Mouse (Mus musculus) CH12.LX (cell line): ENCODE measurements at regions not wholly inside any gene's neighbourhood (a gene's known extent, or its start where the extent isn't known, plus 50 kb on each side); places are given as distances from the start of the nearest gene placed in this dataset.

ENCODE experiments used
- DNase-seq: peaks from one replicate; pipeline ENCODE4 v3.0.0-alpha.2; 2013; ENCODE audit errors: extremely low read depth
- H3K27ac ChIP-seq: 2 replicates; pipeline ENCODE4 v1.5.1; 2012; ENCODE audit warnings: low read depth, mild to moderate bottlenecking, control low read depth, moderate library complexity; ENCODE audit not compliant: insufficient read depth
- H3K27me3 ChIP-seq: replicated peaks from 2 replicates; pipeline ENCODE3; 2012; ENCODE audit warnings: inconsistent platforms
- H3K36me3 ChIP-seq, 2 experiments: replicated peaks in 1 of 2; 2 replicates each; pipeline versions ENCODE3 to v1.6.1; 2012; ENCODE audit warnings: inconsistent platforms in 1 of 2, low read length in 1 of 2, mild to moderate bottlenecking in 1 of 2, mixed read lengths in 1 of 2, moderate library complexity in 1 of 2; ENCODE audit not compliant: control insufficient read depth in 1 of 2, insufficient read depth in 1 of 2
- H3K4me1 ChIP-seq, 2 experiments: 2 replicates each; pipeline ENCODE4 v1.6.1; 2012; ENCODE audit warnings: inconsistent platforms in 1 of 2, moderate library complexity in 1 of 2; ENCODE audit not compliant: insufficient read depth in 2 of 2, control insufficient read depth in 1 of 2
- H3K4me2 ChIP-seq: 2 replicates; pipeline ENCODE4 v1.6.1; 2012; ENCODE audit warnings: low read depth, mild to moderate bottlenecking, control low read depth; ENCODE audit not compliant: poor library complexity, insufficient read depth, severe bottlenecking
- H3K4me3 ChIP-seq, 3 experiments: fragments of 150-350 bp in 1 of 3; sonication (generic) in 1 of 3; replicated peaks in 1 of 3; 2 replicates each; pipeline versions ENCODE3 to v1.5.1; 2011 to 2012; ENCODE audit warnings: low read depth in 2 of 3, low read length in 2 of 3, mild to moderate bottlenecking in 2 of 3, moderate library complexity in 2 of 3, control low read depth in 1 of 3, improper control_type of control experiment in 1 of 3, inconsistent platforms in 1 of 3, mixed read lengths in 1 of 3; ENCODE audit not compliant: poor library complexity in 1 of 3
- H3K79me2 ChIP-seq: replicated peaks from 2 replicates; pipeline ENCODE4 v1.6.1; 2012; ENCODE audit warnings: mild to moderate bottlenecking, moderate library complexity; ENCODE audit not compliant: control insufficient read depth, poor library complexity, insufficient read depth, severe bottlenecking; ENCODE audit errors: extremely low read depth
- H3K9ac ChIP-seq: 2 replicates; pipeline ENCODE4 v1.6.1; 2012; ENCODE audit warnings: low read depth, mild to moderate bottlenecking, control low read depth, moderate library complexity; ENCODE audit not compliant: insufficient read depth
- H3K9me3 ChIP-seq: replicated peaks from 2 replicates; pipeline ENCODE3; 2012; ENCODE audit warnings: low read length, inconsistent platforms, mixed read lengths
- CHD1 ChIP-seq: IDR thresholded peaks from 2 replicates; pipeline ENCODE4 v1.6.1; 2012; ENCODE audit warnings: low read depth, low read length, improper control_type of control experiment, inconsistent platforms
- CHD2 ChIP-seq: IDR thresholded peaks from 2 replicates; pipeline ENCODE4 v1.6.1; 2011; ENCODE audit warnings: low read length, improper control_type of control experiment
- CTCF ChIP-seq, 2 experiments: IDR thresholded peaks in 1 of 2; conservative IDR thresholded peaks in 1 of 2; 2 replicates each; pipeline ENCODE4 v1.5.1; 2011 to 2012; ENCODE audit warnings: low read depth in 2 of 2, low read length in 2 of 2, improper control_type of control experiment in 1 of 2, inconsistent platforms in 1 of 2, mild to moderate bottlenecking in 1 of 2, moderate library complexity in 1 of 2
- ELF1 ChIP-seq: IDR thresholded peaks from 2 replicates; pipeline ENCODE4 v1.6.1; 2014; ENCODE audit warnings: low read depth, mild to moderate bottlenecking, inconsistent platforms, low read length, improper control_type of control experiment
- ETS1 ChIP-seq: conservative IDR thresholded peaks from 2 replicates; pipeline ENCODE4 v1.6.1; 2012; ENCODE audit warnings: low read depth, mild to moderate bottlenecking, inconsistent platforms, low read length, improper control_type of control experiment, moderate library complexity
- IRF4 ChIP-seq: IDR thresholded peaks from 2 replicates; pipeline ENCODE4 v1.6.1; 2014; ENCODE audit warnings: low read depth, mild to moderate bottlenecking, inconsistent platforms, low read length, improper control_type of control experiment
- MAFK ChIP-seq: IDR thresholded peaks from 2 replicates; pipeline ENCODE4 v1.6.1; 2011; ENCODE audit warnings: low read length, improper control_type of control experiment; ENCODE audit not compliant: insufficient replicate concordance
- MYC ChIP-seq: IDR thresholded peaks from 2 replicates; pipeline ENCODE4 v1.6.1; 2011; ENCODE audit warnings: low read depth, mild to moderate bottlenecking, improper control_type of control experiment, low read length
- NELFE ChIP-seq: IDR thresholded peaks from 2 replicates; pipeline ENCODE4 v1.6.1; 2011; ENCODE audit warnings: low read depth, low read length, improper control_type of control experiment
- NRF1 ChIP-seq: IDR thresholded peaks from 2 replicates; pipeline ENCODE4 v1.6.1; 2014; ENCODE audit warnings: low read depth, mild to moderate bottlenecking, inconsistent platforms, low read length, improper control_type of control experiment, moderate library complexity
- PAX5 ChIP-seq: IDR thresholded peaks from 2 replicates; pipeline ENCODE4 v1.6.1; 2012; ENCODE audit warnings: low read length, inconsistent platforms, mixed read lengths
- POLR2A ChIP-seq: IDR thresholded peaks from 2 replicates; pipeline ENCODE4 v1.6.1; 2011; ENCODE audit warnings: low read depth, mild to moderate bottlenecking, improper control_type of control experiment, low read length
- POLR2AphosphoS2 ChIP-seq: IDR thresholded peaks from 2 replicates; pipeline ENCODE4 v1.6.1; 2011; ENCODE audit warnings: low read depth, low read length, improper control_type of control experiment
- SIN3A ChIP-seq: IDR thresholded peaks from 2 replicates; pipeline ENCODE4 v1.6.1; 2012; ENCODE audit warnings: low read length, improper control_type of control experiment, inconsistent platforms
- TBP ChIP-seq: conservative IDR thresholded peaks from 2 replicates; pipeline ENCODE4 v1.6.1; 2011; ENCODE audit warnings: low read depth, low read length, improper control_type of control experiment
- UBTF ChIP-seq: IDR thresholded peaks from 2 replicates; pipeline ENCODE4 v1.6.1; 2012; ENCODE audit warnings: low read depth, mild to moderate bottlenecking, inconsistent platforms, low read length, improper control_type of control experiment, moderate library complexity
- USF2 ChIP-seq: conservative IDR thresholded peaks from 2 replicates; pipeline ENCODE4 v1.6.1; 2011; ENCODE audit warnings: low read depth, low read length, improper control_type of control experiment
- ZC3H11A ChIP-seq: IDR thresholded peaks from 2 replicates; pipeline ENCODE4 v1.6.1; 2012; ENCODE audit warnings: low read depth, mild to moderate bottlenecking, inconsistent platforms, low read length, improper control_type of control experiment
- ZKSCAN1 ChIP-seq: IDR thresholded peaks from 2 replicates; pipeline ENCODE4 v1.6.1; 2012; ENCODE audit warnings: low read depth, inconsistent platforms, low read length, improper control_type of control experiment, borderline replicate concordance
- ZMIZ1 ChIP-seq: IDR thresholded peaks from 2 replicates; pipeline ENCODE4 v1.6.1; 2012; ENCODE audit warnings: low read depth, mild to moderate bottlenecking, inconsistent platforms, low read length, improper control_type of control experiment
- dilution Hi-C: fragments of 300-500 bp; cut with MboI; formaldehyde crosslinking; loops from 2 replicates; pipeline ENCODE4 v1.14.3; 2020; ENCODE audit warnings: low sequenced_read_pairs; ENCODE audit not compliant: extremely low pct_unique_long_range_greater_than_20kb, extremely low pct_ligation_motif_present
- in situ Hi-C: fragments of 300-500 bp; cut with MboI; formaldehyde crosslinking; loops from 3 replicates; pipeline ENCODE4 v1.14.3; 2019; ENCODE audit warnings: low sequenced_read_pairs, low pct_ligation_motif_present, low pct_unique_long_range_greater_than_20kb, mixed read lengths

DNA sequence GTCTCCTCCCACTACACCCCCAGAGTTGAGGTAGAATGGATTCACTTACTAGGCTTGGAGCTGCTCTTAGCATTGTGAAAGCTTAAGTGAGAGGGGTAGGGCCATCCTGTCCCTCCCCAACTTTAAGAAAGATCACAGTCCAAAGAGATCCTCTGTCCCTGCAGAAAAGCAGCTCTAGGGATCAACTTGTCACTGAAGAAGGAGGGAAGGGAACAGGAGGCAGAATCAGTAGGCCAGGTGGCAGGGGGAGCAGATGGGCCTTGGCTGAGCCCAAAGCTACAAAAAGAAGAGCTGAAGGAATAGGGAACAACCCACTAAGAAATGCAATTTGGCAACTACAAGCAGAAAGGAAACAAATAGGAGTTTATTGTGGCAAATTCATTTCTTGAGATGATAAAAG lies 634.4 kb downstream of the Inhba start:
- Histone ChIP-seq H3K36me3 (no peaks in the 10 kb centered on the region), H3K4me1 (peaks cover 3 to 21% of the 10 kb centered on the region in 2 experiments), H3K79me2 (no peaks in the 10 kb centered on the region)
- TF ChIP-seq MAFK (no peak), ZC3H11A (no peak), PAX5 (no peak), NELFE (no peak), ELF1 (no peak), ZMIZ1 (no peak), POLR2A (no peak), IRF4 (no peak), CHD1 (no peak), TBP (no peak), SIN3A (no peak), MYC (no peak), POLR2AphosphoS2 (no peak), CHD2 (no peak), USF2 (no peak), ZKSCAN1 (no peak), CTCF (conservative IDR thresholded peaks at IDR 0.05 in 1 of 2, IDR thresholded peaks at IDR 0.05 in 1 of 2; ENCODE audit: low read depth in 2 of 2, low read length in 2 of 2) (no peak), UBTF (no peak)
- TF ChIP-seq, all 38 proteins: peak for 0
- H3K9me3 ChIP-seq: no peaks in the 10 kb centered on the region
- no peak overlapping the region for H3K4me3 ChIP-seq
- H3K27me3 ChIP-seq: no peaks in the 10 kb centered on the region
- in situ Hi-C loops (no loop called here), dilution Hi-C loops (no loop called here)
- no peak overlapping the region for H3K9ac ChIP-seq
- H3K4me2 ChIP-seq: no peak overlapping the region
- H3K27ac ChIP-seq: no peak overlapping the region
- no peak for DNase-seq

DNA sequence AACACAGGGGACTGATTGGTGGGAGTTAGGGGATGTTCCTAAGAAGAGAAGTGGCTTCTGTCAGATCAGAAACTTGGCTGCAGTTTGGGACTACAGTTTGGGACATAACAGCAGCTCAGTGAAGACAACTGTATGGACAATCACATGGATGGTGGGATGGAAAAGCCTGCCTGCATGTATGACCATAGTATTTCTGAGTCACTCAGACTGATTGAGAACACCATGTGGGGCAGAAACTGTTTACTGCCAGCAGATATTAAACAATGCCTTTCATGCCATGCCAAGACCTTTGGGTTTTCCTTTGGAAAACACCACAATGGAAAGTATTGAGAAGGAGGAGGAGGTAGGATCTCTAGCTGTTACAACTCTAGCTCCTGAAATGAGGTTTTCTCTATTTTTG lies 635.0 kb downstream of the Inhba start:
- Histone ChIP-seq H3K27ac (no peak overlapping the region), H3K79me2 (no peaks in the 10 kb centered on the region), H3K9ac (no peak overlapping the region), H3K4me2 (no peak overlapping the region), H3K27me3 (no peaks in the 10 kb centered on the region), H3K4me3 (no peak overlapping the region), H3K36me3 (no peaks in the 10 kb centered on the region), H3K4me1 (peaks cover 3 to 15% of the 10 kb centered on the region in 2 experiments), H3K9me3 (no peaks in the 10 kb centered on the region)
- in situ Hi-C loops (no loop called here), dilution Hi-C loops (no loop called here)
- TF ChIP-seq NRF1: no peak
- TF ChIP-seq PAX5: no peak
- TF ChIP-seq ETS1: no peak
- no peak for TF ChIP-seq ELF1
- no peak for TF ChIP-seq CHD2
- DNase-seq: no peak
